Mouse (Mus musculus) C2C12 (cell line): ENCODE data around the gene Cacng8.

ENCODE experiments used
- CEBPB ChIP-seq: IDR thresholded peaks from one replicate; pipeline ENCODE4 v1.6.1; 2011; ENCODE audit warnings: low read depth, mild to moderate bottlenecking, control low read depth, moderate library complexity
- CTCF ChIP-seq: IDR thresholded peaks from one replicate; pipeline ENCODE4 v1.5.1; 2011; ENCODE audit not compliant: control insufficient read depth, insufficient read depth, insufficient read length
- MAX ChIP-seq: IDR thresholded peaks from one replicate; pipeline ENCODE4 v1.6.1; 2011; ENCODE audit warnings: mild to moderate bottlenecking, control low read depth
- MYOG ChIP-seq: IDR thresholded peaks from one replicate; pipeline ENCODE4 v1.6.1; 2011; ENCODE audit not compliant: control insufficient read depth, insufficient read length; ENCODE audit errors: extremely low read depth
- USF1 ChIP-seq: IDR thresholded peaks from one replicate; pipeline ENCODE4 v1.6.1; 2011; ENCODE audit warnings: low read depth, mild to moderate bottlenecking, control low read depth, moderate library complexity

GRCm38 (mm10) chr7:3447026-3447425, 56.5 kb downstream of the Cacng8 start:
- no peak for TF ChIP-seq CTCF
- no peak for TF ChIP-seq USF1
- TF ChIP-seq CEBPB = no peak
- TF ChIP-seq MAX = no peak
- TF ChIP-seq MYOG = no peak
